Mouse (Mus musculus) telencephalon, adult 2 months (tissue): ENCODE results near the gene Trpv2.

Source experiments
- DNase-seq: peaks from one replicate; pipeline ENCODE4 v3.0.0-alpha.2; 2011; ENCODE audit warnings: low read depth, low spot score

Gene Trpv2

GRCm38 (mm10) chr11:62573959-62574702 lies at the start of gene Trpv2:
Gene Trpv2 (plus strand): TSS chr11:62574486.
- no peak for DNase-seq

GRCm38 (mm10) chr11:62537089-62537488 lies 37.2 kb upstream of the Trpv2 start:
- no peak for DNase-seq

- no peak for DNase-seq
These were observed 36.7 kb upstream of the Trpv2 start for GRCm38 (mm10) chr11:62537590-62537989.

- DNase-seq, result no peak
These were observed 35.8 kb upstream of the Trpv2 start for GRCm38 (mm10) chr11:62538321-62539088.

- no peak for DNase-seq
These were observed 35.0 kb upstream of the Trpv2 start, which contains the start of gene Cenpv for GRCm38 (mm10) chr11:62539089-62539890. Gene Cenpv (minus strand): TSS chr11:62539261.

GRCm38 (mm10) chr11:62540167-62540566 lies 34.1 kb upstream of the Trpv2 start:
- no peak for DNase-seq

- DNase-seq, result no peak
These were observed 33.3 kb upstream of the Trpv2 start for GRCm38 (mm10) chr11:62540969-62541368.

GRCm38 (mm10) chr11:62541581-62541980 lies 32.7 kb upstream of the Trpv2 start:
- no peak for DNase-seq

GRCm38 (mm10) chr11:62543991-62544390 lies 30.3 kb upstream of the Trpv2 start:
- no peak for DNase-seq

- DNase-seq, result peak; percentile 45
These were observed 24.5 kb upstream of the Trpv2 start for GRCm38 (mm10) chr11:62549782-62550181.

- DNase-seq, result peak; percentile 60
These were observed 24.0 kb upstream of the Trpv2 start for GRCm38 (mm10) chr11:62550227-62550685.

GRCm38 (mm10) chr11:62550727-62551225 lies 23.5 kb upstream of the Trpv2 start, which contains the start of gene Ubb:
Gene Ubb (plus strand): TSS chr11:62551171.
- peak; percentile 99 for DNase-seq

GRCm38 (mm10) chr11:62551226-62552119 lies 22.8 kb upstream of the Trpv2 start:
- DNase-seq, result peak; percentile 82

- no peak for DNase-seq
These were observed 21.1 kb upstream of the Trpv2 start for GRCm38 (mm10) chr11:62553186-62553585.

GRCm38 (mm10) chr11:62553633-62554032 lies 20.7 kb upstream of the Trpv2 start:
- no peak for DNase-seq

GRCm38 (mm10) chr11:62554163-62554855 lies 20.0 kb upstream of the Trpv2 start:
- no peak for DNase-seq

GRCm38 (mm10) chr11:62554934-62555517 lies 19.3 kb upstream of the Trpv2 start:
- DNase-seq, result no peak

GRCm38 (mm10) chr11:62555896-62556412 lies 18.3 kb upstream of the Trpv2 start:
- no peak for DNase-seq

GRCm38 (mm10) chr11:62557205-62557604 lies 17.1 kb upstream of the Trpv2 start:
- DNase-seq, result no peak
